Mouse (Mus musculus) midbrain, embryonic 15.5 days (tissue): ENCODE data around the gene 4930550C14Rik. TPM values are rescaled to one million over a fixed set of nuclear protein-coding genes. Genes with fewer than 3 reads are reported as not detected.
A peak's percentile ranks its signal among the peaks of the same experiment; 100 is the strongest.

Experiments used
- ATAC-seq: fragments of 200-750 bp; cut with Nextera tagmentation; replicated peaks from 2 replicates; pipeline ENCODE4 v1.8.0; 2017; ENCODE audit warnings: moderate TSS enrichment
- H3K27ac ChIP-seq: fragments of 300-500 bp; sonication (generic); 2 replicates; pipeline ENCODE4 v1.5.1; 2015; ENCODE audit warnings: mild to moderate bottlenecking, inconsistent platforms
- H3K27me3 ChIP-seq: fragments of 300-500 bp; sonication (generic); replicated peaks from 2 replicates; pipeline ENCODE4 v1.6.1; 2015; ENCODE audit warnings: inconsistent platforms
- H3K36me3 ChIP-seq: fragments of 300-500 bp; sonication (generic); replicated peaks from 2 replicates; pipeline ENCODE4 v1.6.1; 2015; ENCODE audit warnings: inconsistent platforms
- H3K4me1 ChIP-seq: fragments of 300-500 bp; sonication (generic); 2 replicates; pipeline ENCODE4 v1.6.1; 2015; ENCODE audit warnings: inconsistent platforms
- H3K4me2 ChIP-seq: fragments of 300-500 bp; sonication (generic); 2 replicates; pipeline ENCODE4 v1.6.1; 2015; ENCODE audit warnings: inconsistent platforms, mild to moderate bottlenecking, moderate library complexity
- H3K4me3 ChIP-seq: fragments of 300-500 bp; sonication (generic); 2 replicates; pipeline ENCODE4 v1.5.1; 2015; ENCODE audit warnings: mild to moderate bottlenecking, inconsistent platforms
- H3K9ac ChIP-seq: fragments of 300-500 bp; sonication (generic); 2 replicates; pipeline ENCODE4 v1.6.1; 2015; ENCODE audit warnings: mild to moderate bottlenecking, inconsistent platforms
- H3K9me3 ChIP-seq: fragments of 300-500 bp; sonication (generic); 2 replicates; pipeline ENCODE4 v1.6.1; 2016; ENCODE audit warnings: inconsistent platforms
- WGBS: fragments of 180-500 bp; shearing (Covaris S2); methylation state at CpG from one replicate; pipeline ENCODE4 v1.1.7; 2015; ENCODE audit warnings: mixed read lengths; 5-methylcytosine and 5-hydroxymethylcytosine counted together
- polyA plus RNA-seq: library from polyadenylated mRNA; unstranded; fragments of >200 nt; fragmentation: Nextera tagmentation; extraction: Ambion mirVana; gene quantifications from 2 replicates; pipeline ENCODE4 v1.2.1, GENCODE M21; 2015

Gene 4930550C14Rik
- polyA plus RNA-seq = 0.13 and 0.28 TPM in 2 replicates

- Histone ChIP-seq H3K9me3 (no peaks in the 10 kb centered on the region), H3K27ac (no peak within 1 kb of the TSS), H3K36me3 (no peaks in the 10 kb centered on the region), H3K4me3 (no peak within 1 kb of the TSS), H3K27me3 (no peaks in the 10 kb centered on the region), H3K4me1 (peaks cover 22% of the 10 kb centered on the region), H3K9ac (no peak within 1 kb of the TSS), H3K4me2 (peak within 1 kb of the TSS; percentile 6; the same call in 1 of the 2 replicates)
- no peak for ATAC-seq
- WGBS = 33% methylated on average over 11 of the region's 11 CpGs
Measured at GRCm38 (mm10) chr9:53402291-53402711, at the start of gene 4930550C14Rik. Gene 4930550C14Rik, plus strand, starts transcription at chr9:53402325.

GRCm38 (mm10) chr9:53353161-53353560 is 49.0 kb upstream of the 4930550C14Rik start:
- Histone ChIP-seq H3K36me3 (no peaks in the 10 kb centered on the region), H3K27me3 (no peaks in the 10 kb centered on the region), H3K4me3 (no peak overlapping the region), H3K9ac (no peak overlapping the region), H3K27ac (no peak overlapping the region), H3K9me3 (no peaks in the 10 kb centered on the region), H3K4me2 (no peak overlapping the region), H3K4me1 (no peaks in the 10 kb centered on the region)
- no peak for ATAC-seq
- 88% methylated on average over 5 of the region's 5 CpGs for WGBS

GRCm38 (mm10) chr9:53356219-53357155 is 45.6 kb upstream of the 4930550C14Rik start:
- no peak for ATAC-seq
- no peaks in the 10 kb centered on the region for H3K36me3 ChIP-seq
- no peaks in the 10 kb centered on the region for H3K4me1 ChIP-seq
- no peak overlapping the region for H3K4me3 ChIP-seq
- no peaks in the 10 kb centered on the region for H3K27me3 ChIP-seq
- H3K9ac ChIP-seq = no peak overlapping the region
- H3K27ac ChIP-seq = no peak overlapping the region
- H3K9me3 ChIP-seq = no peaks in the 10 kb centered on the region
- 72% methylated on average over 14 of the region's 14 CpGs for WGBS
- no peak overlapping the region for H3K4me2 ChIP-seq

GRCm38 (mm10) chr9:53371339-53371738 is 30.8 kb upstream of the 4930550C14Rik start:
- Histone ChIP-seq H3K4me2 (no peak overlapping the region), H3K4me3 (no peak overlapping the region), H3K9me3 (no peaks in the 10 kb centered on the region), H3K27me3 (no peaks in the 10 kb centered on the region), H3K36me3 (no peaks in the 10 kb centered on the region), H3K27ac (no peak overlapping the region), H3K9ac (no peak overlapping the region), H3K4me1 (no peaks in the 10 kb centered on the region)
- ATAC-seq = no peak
- WGBS = 84% methylated on average over 3 of the region's 3 CpGs

- Histone ChIP-seq H3K27ac (no peak overlapping the region), H3K4me1 (no peaks in the 10 kb centered on the region), H3K36me3 (no peaks in the 10 kb centered on the region), H3K4me2 (no peak overlapping the region), H3K27me3 (no peaks in the 10 kb centered on the region), H3K9me3 (no peaks in the 10 kb centered on the region), H3K4me3 (no peak overlapping the region), H3K9ac (no peak overlapping the region)
- 78% methylated on average over 4 of the region's 4 CpGs for WGBS
- ATAC-seq = no peak
Measured at GRCm38 (mm10) chr9:53375907-53376306, 26.2 kb upstream of the 4930550C14Rik start.

GRCm38 (mm10) chr9:53376820-53377219 is 25.3 kb upstream of the 4930550C14Rik start:
- no peak overlapping the region for H3K4me2 ChIP-seq

GRCm38 (mm10) chr9:53377597-53377996 is 24.5 kb upstream of the 4930550C14Rik start:
- no peak for ATAC-seq
- no peak overlapping the region for H3K4me2 ChIP-seq
- H3K27me3 ChIP-seq = no peaks in the 10 kb centered on the region
- no peak overlapping the region for H3K9ac ChIP-seq
- H3K36me3 ChIP-seq = no peaks in the 10 kb centered on the region
- H3K4me3 ChIP-seq = no peak overlapping the region
- 70% methylated on average over 5 of the region's 5 CpGs for WGBS
- no peaks in the 10 kb centered on the region for H3K4me1 ChIP-seq
- no peak overlapping the region for H3K27ac ChIP-seq
- no peaks in the 10 kb centered on the region for H3K9me3 ChIP-seq

More at GRCm38 (mm10) chr9:53376820-53377219, 25.3 kb upstream of the 4930550C14Rik start:
- Histone ChIP-seq H3K4me3 (no peak overlapping the region), H3K36me3 (no peaks in the 10 kb centered on the region), H3K4me1 (no peaks in the 10 kb centered on the region), H3K9me3 (no peaks in the 10 kb centered on the region), H3K27ac (no peak overlapping the region), H3K27me3 (no peaks in the 10 kb centered on the region), H3K9ac (no peak overlapping the region)
- ATAC-seq = no peak
- WGBS = 89% methylated on average over 13 of the region's 13 CpGs

- H3K9me3 ChIP-seq = no peaks in the 10 kb centered on the region
- no peak overlapping the region for H3K9ac ChIP-seq
- 86% methylated on average over 3 of the region's 3 CpGs for whole genome bisulfite sequencing
- no peaks in the 10 kb centered on the region for H3K4me1 ChIP-seq
- no peak for ATAC-seq
- no peak overlapping the region for H3K4me3 ChIP-seq
- no peaks in the 10 kb centered on the region for H3K36me3 ChIP-seq
- no peaks in the 10 kb centered on the region for H3K27me3 ChIP-seq
- H3K4me2 ChIP-seq = no peak overlapping the region
- no peak overlapping the region for H3K27ac ChIP-seq
Measured at GRCm38 (mm10) chr9:53378171-53378570, 24.0 kb upstream of the 4930550C14Rik start.

- no peak overlapping the region for H3K4me2 ChIP-seq
- H3K36me3 ChIP-seq = no peaks in the 10 kb centered on the region
- 0 out of 2 replicates have a peak, but pooled peaks cover 1% of the 10 kb centered on the region for H3K27me3 ChIP-seq
- H3K9me3 ChIP-seq = no peaks in the 10 kb centered on the region
- H3K4me1 ChIP-seq = 0 out of 2 replicates have a peak, but pooled peaks cover 3% of the 10 kb centered on the region
- ATAC-seq = no peak
- WGBS = 89% methylated on average over 2 of the region's 2 CpGs
- H3K9ac ChIP-seq = no peak overlapping the region
- H3K4me3 ChIP-seq = no peak overlapping the region
- H3K27ac ChIP-seq = no peak overlapping the region
Measured at GRCm38 (mm10) chr9:53380595-53380994, 21.5 kb upstream of the 4930550C14Rik start.

- Histone ChIP-seq H3K4me1 (0 out of 2 replicates have a peak, but pooled peaks cover 3% of the 10 kb centered on the region), H3K36me3 (no peaks in the 10 kb centered on the region), H3K27ac (no peak overlapping the region), H3K4me2 (no peak overlapping the region), H3K4me3 (no peak overlapping the region), H3K27me3 (0 out of 2 replicates have a peak, but pooled peaks cover 3% of the 10 kb centered on the region), H3K9ac (no peak overlapping the region), H3K9me3 (no peaks in the 10 kb centered on the region)
- no peak for ATAC-seq
- WGBS = 83% methylated on average over 5 of the region's 5 CpGs
Measured at GRCm38 (mm10) chr9:53381113-53381615, 21.0 kb upstream of the 4930550C14Rik start.

- Histone ChIP-seq H3K4me1 (0 out of 2 replicates have a peak, but pooled peaks cover 3% of the 10 kb centered on the region), H3K9me3 (no peaks in the 10 kb centered on the region), H3K9ac (peak within 1 kb of the TSS; percentile 61), H3K27ac (peak within 1 kb of the TSS; percentile 76), H3K4me3 (peak within 1 kb of the TSS; percentile 71), H3K27me3 (0 out of 2 replicates have a peak, but pooled peaks cover 3% of the 10 kb centered on the region), H3K36me3 (no peaks in the 10 kb centered on the region), H3K4me2 (peak within 1 kb of the TSS; percentile 97)
- under 1% methylated on average over 65 of the region's 75 CpGs for WGBS
- ATAC-seq = peak; percentile 97
Measured at GRCm38 (mm10) chr9:53383951-53384866, 17.9 kb upstream of the 4930550C14Rik start, which contains the start of gene Kdelc2. Gene Kdelc2, plus strand, starts transcription at chr9:53384025.
